In the genomic region with DNA sequence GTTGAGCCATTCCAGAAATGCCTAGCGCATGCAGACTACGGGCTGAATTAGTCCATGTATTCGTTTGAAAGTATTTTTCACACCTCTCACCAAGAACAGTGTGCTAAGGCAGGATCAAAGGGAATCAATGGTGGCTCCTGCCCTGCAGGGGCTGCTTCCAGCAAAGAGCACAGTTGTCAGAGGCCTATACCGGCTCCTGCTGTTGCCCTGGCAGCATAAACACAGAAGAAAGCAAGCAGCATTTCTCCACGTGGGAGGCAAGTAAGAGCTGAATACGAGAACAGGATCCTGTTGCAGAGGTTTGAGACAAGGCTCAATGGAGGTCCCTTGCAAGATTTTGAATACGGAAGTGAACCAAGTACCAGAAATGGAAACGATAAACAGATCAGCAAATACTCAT, we compare ENCODE assay signal across 10 mouse cellular contexts.
DNase-seq lines count a peak whose midpoint lies in the region; ATAC-seq and TF ChIP-seq lines count a peak whose summit lies in the region.
"Had no signal": no experiment of that assay in that cellular context is flagged by ENCODE, and none has a peak within 500 bp of the region (broad histone marks: within the 10 kb centered on the region; RNA-seq: fewer than 3 reads in every experiment).

No protein-coding gene starts in this region.

- no peaks in the 10 kb centered on the region for H3K27me3 ChIP-seq in heart, embryonic 12.5 days (replicated peaks)
- H3K27me3 ChIP-seq in forebrain, embryonic 14.5 days (replicated peaks; ENCODE audit: control insufficient read depth, insufficient read depth, low read length), result no peaks in the 10 kb centered on the region
- H3K27me3 ChIP-seq in midbrain, embryonic 14.5 days (ENCODE audit: control insufficient read depth, insufficient read depth, low read length), result no peaks in the 10 kb centered on the region

- no peaks in the 10 kb centered on the region for H3K36me3 ChIP-seq in heart, embryonic 12.5 days
- no peaks in the 10 kb centered on the region for H3K36me3 ChIP-seq in forebrain, embryonic 14.5 days (ENCODE audit: control insufficient read depth, insufficient read depth, low read length)
- H3K36me3 ChIP-seq in midbrain, embryonic 14.5 days (ENCODE audit: control insufficient read depth, insufficient read depth, low read length), result no peaks in the 10 kb centered on the region
- H3K36me3 ChIP-seq: G1E had no signal

- no peak for TF ChIP-seq POLR2A in lung, adult 2 months (IDR thresholded peaks at IDR 0.05; ENCODE audit: borderline replicate concordance, extremely low read depth, low read depth, low read length)

- TF ChIP-seq CTCF in lung, adult 2 months (IDR thresholded peaks at IDR 0.05; ENCODE audit: insufficient read depth, low read length), result no peak

- no peak overlapping the region for H3K4me3 ChIP-seq in heart, embryonic 12.5 days
- H3K4me3 ChIP-seq in forebrain, embryonic 14.5 days (ENCODE audit: low read depth, low read length), result no peak overlapping the region
- H3K4me3 ChIP-seq in midbrain, embryonic 14.5 days (replicated peaks; ENCODE audit: low read depth, low read length), result no peak overlapping the region
- no peak overlapping the region for H3K4me3 ChIP-seq in lung, adult 2 months (replicated peaks; ENCODE audit: extremely low read depth, low read depth, low read length)

- H3K4me1 ChIP-seq in heart, embryonic 12.5 days (replicated peaks), result peaks cover 15% of the 10 kb centered on the region
- no peaks in the 10 kb centered on the region for H3K4me1 ChIP-seq in forebrain, embryonic 14.5 days (ENCODE audit: control insufficient read depth, insufficient read depth, low read length)
- H3K4me1 ChIP-seq in midbrain, embryonic 14.5 days (ENCODE audit: control insufficient read depth, insufficient read depth, low read length), result 0 out of 2 replicates have a peak, but pooled peaks cover 5% of the 10 kb centered on the region
- H3K4me1 ChIP-seq in lung, adult 2 months (ENCODE audit: control insufficient read depth, insufficient read depth, low read length), result no peaks in the 10 kb centered on the region; the same call in 1 of the 2 replicates

- H3K27ac ChIP-seq in heart, embryonic 12.5 days (ENCODE audit: poor library complexity, severe bottlenecking), result peak overlapping the region; percentile 31; the same call in 1 of the 2 replicates
- no peak overlapping the region for H3K27ac ChIP-seq in forebrain, embryonic 14.5 days (ENCODE audit: low read depth, low read length)
- H3K27ac ChIP-seq in midbrain, embryonic 14.5 days (replicated peaks; ENCODE audit: low read depth, low read length), result no peak overlapping the region
- H3K27ac ChIP-seq: liver, embryonic 14.5 days had no signal

- no peak overlapping the region; the same call in 1 of the 2 replicates for H3K4me2 ChIP-seq in heart, embryonic 12.5 days
- H3K4me2 ChIP-seq in forebrain, embryonic 14.5 days (ENCODE audit: low read length), result no peak overlapping the region
- no peak overlapping the region for H3K4me2 ChIP-seq in midbrain, embryonic 14.5 days (ENCODE audit: low read length)

- intact Hi-C loops in heart, postnatal 25 days (cut with DNase I), result loop anchor here (1.0 to 10.0 kb wide), 4 partner anchors 82 to 732 kb away; a partner anchor contains a TSS

- no peak overlapping the region for H3K9ac ChIP-seq in heart, embryonic 12.5 days
- no peak overlapping the region for H3K9ac ChIP-seq in forebrain, embryonic 14.5 days (ENCODE audit: low read length)
- H3K9ac ChIP-seq in midbrain, embryonic 14.5 days (replicated peaks; ENCODE audit: low read length), result no peak overlapping the region
- H3K9ac ChIP-seq: liver, embryonic 14.5 days had no signal

- H3K9me3 ChIP-seq in heart, embryonic 12.5 days (replicated peaks), result peaks cover 4% of the 10 kb centered on the region; the same call in 1 of the 2 replicates
- no peaks in the 10 kb centered on the region for H3K9me3 ChIP-seq in forebrain, embryonic 14.5 days (replicated peaks; ENCODE audit: control insufficient read depth, low read length)
- H3K9me3 ChIP-seq in midbrain, embryonic 14.5 days (ENCODE audit: control insufficient read depth, low read length), result no peaks in the 10 kb centered on the region
- H3K9me3 ChIP-seq: G1E had no signal

- WGBS in heart, embryonic 12.5 days, result 35% methylated on average over 8 of the region's 8 CpGs
- 44% methylated on average over 8 of the region's 8 CpGs for WGBS in forebrain, embryonic 14.5 days
- WGBS in midbrain, embryonic 14.5 days, result 28% methylated on average over 8 of the region's 8 CpGs
- 60% methylated on average over 8 of the region's 8 CpGs for WGBS in lung, adult 2 months

- ATAC-seq in heart, embryonic 12.5 days (ENCODE audit: insufficient number of reproducible peaks, low FRiP score), result peak; percentile 19; the same call in 1 of the 2 replicates
- peak; percentile 66; the same call in 1 of the 2 replicates for ATAC-seq in forebrain, embryonic 14.5 days
- ATAC-seq in midbrain, embryonic 14.5 days (ENCODE audit: low FRiP score, low TSS enrichment), result peak; percentile 47; the same call in 1 of the 2 replicates

- DNase-seq in heart, postnatal 25 days (ENCODE audit: low spot score), result no peak
- peak; percentile 5 for DNase-seq in forebrain, embryonic 14.5 days (ENCODE audit: low spot score)
- peak; percentile 31 for DNase-seq in heart, postnatal 4 days
- peak; percentile 59 for DNase-seq in midbrain, embryonic 14.5 days
- no peak for DNase-seq in adrenal gland, adult 18-20 months (ENCODE audit: low spot score in 2 of 2)
- DNase-seq in lung, adult 2 months, result no peak
- DNase-seq in urinary bladder, postnatal 10 days (ENCODE audit: low spot score), result no peak

Comparison
In these comparisons a context has a peak if more than half of its experiments do, and no peak if none do; other contexts are left out.
1. DNase-seq: peak in forebrain, embryonic 14.5 days (single experiment), heart, postnatal 4 days (single experiment) and midbrain, embryonic 14.5 days (single experiment); none in heart, postnatal 25 days (single experiment), adrenal gland, adult 18-20 months (0 of 2), lung, adult 2 months (single experiment) and urinary bladder, postnatal 10 days (single experiment).
2. Peak in every context shown above with its lines, with median percentiles within 50 percentile points of each other: ATAC-seq.